Mouse (Mus musculus) myocyte (in vitro differentiated cells): ENCODE results near the gene Srrm3.

Source experiments
- E2F4 ChIP-seq: IDR thresholded peaks from one replicate; pipeline ENCODE4 v1.6.1; 2011; ENCODE audit warnings: mild to moderate bottlenecking, control low read depth, moderate library complexity; ENCODE audit not compliant: insufficient read depth
- MAX ChIP-seq: IDR thresholded peaks from one replicate; pipeline ENCODE4 v1.6.1; 2011; ENCODE audit warnings: low read depth, mild to moderate bottlenecking, control low read depth
- POLR2A ChIP-seq: IDR thresholded peaks from one replicate; pipeline ENCODE4 v1.6.1; 2011; ENCODE audit warnings: low read depth, mild to moderate bottlenecking, control low read depth, moderate library complexity; ENCODE audit not compliant: insufficient read length
- POLR2AphosphoS2 ChIP-seq: IDR thresholded peaks from one replicate; pipeline ENCODE4 v1.6.1; 2011; ENCODE audit warnings: low read depth, control low read depth; ENCODE audit not compliant: insufficient read length
- TCF12 ChIP-seq: IDR thresholded peaks from one replicate; pipeline ENCODE4 v1.6.1; 2011; ENCODE audit warnings: mild to moderate bottlenecking, control low read depth; ENCODE audit not compliant: poor library complexity, insufficient read depth, severe bottlenecking
- USF1 ChIP-seq: IDR thresholded peaks from one replicate; pipeline ENCODE4 v1.6.1; 2011; ENCODE audit warnings: low read depth, mild to moderate bottlenecking, control low read depth, moderate library complexity

DNA sequence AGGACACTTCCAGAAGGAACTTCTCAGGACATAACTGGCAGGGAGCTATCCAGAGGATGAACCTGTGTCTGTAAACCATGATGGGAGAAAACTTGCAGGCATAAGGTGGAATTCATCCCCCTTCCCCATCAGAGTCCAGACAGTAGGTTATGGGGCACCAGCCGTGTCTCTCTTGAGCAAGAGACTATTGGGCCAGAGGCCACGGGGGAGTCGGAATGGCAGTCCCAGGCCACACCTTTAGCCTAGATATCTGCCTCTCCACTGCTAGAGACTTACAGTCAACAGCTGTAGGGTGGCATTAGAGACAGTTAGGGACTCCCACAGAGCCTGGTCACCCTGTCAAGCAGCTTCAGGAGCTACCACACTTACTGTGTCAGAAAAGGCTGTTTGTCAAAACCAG lies 44.8 kb upstream of the Srrm3 start:
- no peak for TF ChIP-seq POLR2A
- TF ChIP-seq MAX: no peak
- TF ChIP-seq TCF12: no peak
- TF ChIP-seq USF1: no peak
- TF ChIP-seq POLR2AphosphoS2: no peak
- TF ChIP-seq E2F4: no peak
